Mouse (Mus musculus) embryonic fibroblast, embryonic 13.5 days (primary cell): ENCODE data around the gene Wdr59. TPM values are rescaled to one million over a fixed set of nuclear protein-coding genes. Genes with fewer than 3 reads are reported as not detected.

ENCODE experiments used
- H3K27ac ChIP-seq: 2 replicates; pipeline ENCODE4 v1.5.1; 2012; ENCODE audit warnings: low read length, control low read depth, inconsistent platforms; ENCODE audit not compliant: insufficient read depth
- H3K4me1 ChIP-seq: 2 replicates; pipeline ENCODE4 v1.6.1; 2011; ENCODE audit warnings: low read length; ENCODE audit not compliant: control insufficient read depth, insufficient read depth
- H3K4me3 ChIP-seq: 2 replicates; pipeline ENCODE4 v1.5.1; 2011; ENCODE audit warnings: mild to moderate bottlenecking, control low read depth, low read length; ENCODE audit not compliant: insufficient read depth
- CTCF ChIP-seq: IDR thresholded peaks from 2 replicates; pipeline ENCODE4 v1.5.1; 2011; ENCODE audit warnings: mild to moderate bottlenecking, control low read depth, low read length, moderate library complexity, borderline replicate concordance; ENCODE audit not compliant: insufficient read depth
- POLR2A ChIP-seq: IDR thresholded peaks from 2 replicates; pipeline ENCODE4 v1.6.1; 2011; ENCODE audit warnings: low read depth, mild to moderate bottlenecking, control low read depth, low read length, moderate library complexity
- polyA plus RNA-seq: library from polyadenylated mRNA; stranded (reverse); fragments of >200 nt; gene quantifications from 2 replicates; pipeline ENCODE4 v1.2.4, GENCODE M21; 2011; ENCODE audit warnings: low read depth; ENCODE audit not compliant: missing spikeins, insufficient read length

Wdr59 gene
- polyA plus RNA-seq, 1 experiment: 10.9 TPM

DNA sequence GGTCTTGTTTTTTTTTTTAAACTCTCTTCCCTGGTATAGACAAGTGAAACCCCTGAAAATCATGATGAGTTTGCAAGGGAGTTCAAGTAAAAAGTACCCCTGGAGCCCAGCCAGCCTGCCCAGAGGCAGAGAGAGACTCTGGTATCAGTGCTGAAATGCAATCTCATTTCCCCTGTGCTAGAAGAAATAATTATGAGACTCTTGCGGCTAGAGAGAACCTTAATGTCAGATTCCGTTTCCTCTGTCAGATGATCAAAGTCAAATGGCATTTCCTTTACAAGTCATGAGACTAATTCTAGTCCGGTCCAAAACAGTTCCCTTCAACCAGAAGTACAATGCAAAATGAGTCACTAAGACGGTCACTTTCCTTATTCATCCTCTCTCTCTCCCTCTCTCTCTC lies 72.2 kb downstream of the Wdr59 start:
- H3K4me1 ChIP-seq: peaks cover 12% of the 10 kb centered on the region
- no peak for TF ChIP-seq POLR2A
- no peak for TF ChIP-seq CTCF
- H3K27ac ChIP-seq: peak overlapping the region; percentile 98
- H3K4me3 ChIP-seq: no peak overlapping the region

DNA sequence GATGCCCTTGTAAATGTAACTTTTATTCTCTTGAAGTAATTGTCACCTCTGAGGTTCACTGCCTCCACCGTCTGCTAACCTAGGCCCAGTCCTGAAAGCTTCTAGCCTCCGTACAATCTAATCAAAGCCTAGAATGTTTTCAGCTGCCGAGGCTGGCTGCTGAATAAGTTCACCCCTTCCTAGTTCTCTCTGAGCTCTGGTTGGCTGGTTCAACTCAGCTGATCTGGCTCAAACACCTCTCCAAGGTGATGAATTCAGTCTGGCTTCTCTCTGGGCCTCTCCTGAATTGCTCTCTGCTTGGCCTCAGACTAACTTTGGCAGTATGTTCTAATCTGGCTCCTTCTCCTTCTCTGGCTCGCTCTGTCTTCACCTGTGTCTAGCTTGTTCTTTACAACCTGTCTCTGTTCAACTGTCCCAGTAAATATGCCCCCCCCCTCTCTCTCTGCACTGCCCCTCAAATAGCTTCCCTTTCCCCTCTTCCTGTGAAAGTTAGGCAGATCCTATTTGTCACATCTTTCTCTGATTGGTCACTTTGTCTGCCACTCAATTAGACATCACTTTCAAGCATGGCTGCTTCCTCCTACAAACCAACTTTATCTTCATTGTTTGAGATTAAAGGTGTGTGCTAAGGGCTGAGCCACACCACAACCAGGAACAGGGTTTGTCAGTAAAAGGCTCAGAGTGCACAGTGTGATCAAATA lies 75.8 kb downstream of the Wdr59 start:
- Histone ChIP-seq H3K4me1 (peaks cover 12% of the 10 kb centered on the region), H3K4me3 (no peak overlapping the region), H3K27ac (no peak overlapping the region)
- TF ChIP-seq POLR2A (no peak), CTCF (no peak)

DNA sequence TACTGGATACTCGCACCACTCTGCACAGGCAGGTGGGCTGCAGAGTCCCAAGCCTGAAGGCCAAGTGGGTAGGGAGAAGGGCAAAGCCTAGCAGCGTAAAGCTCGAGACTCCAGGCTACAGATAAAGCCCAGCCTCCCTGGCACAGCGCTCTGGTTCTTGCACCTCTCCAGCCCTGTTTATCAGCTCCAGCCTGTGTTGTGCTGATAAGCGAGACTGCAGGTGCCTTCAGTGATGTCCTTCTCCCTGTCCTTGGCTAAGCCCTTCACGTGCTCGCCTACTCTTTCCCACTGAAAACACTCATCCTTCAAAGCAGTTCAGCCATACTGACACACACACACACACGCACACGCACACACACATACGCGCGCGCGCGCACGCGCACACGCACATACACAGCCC lies 76.3 kb downstream of the Wdr59 start:
- Histone ChIP-seq H3K4me3 (no peak overlapping the region), H3K4me1 (peaks cover 8% of the 10 kb centered on the region), H3K27ac (no peak overlapping the region)
- TF ChIP-seq CTCF (no peak), POLR2A (no peak)

DNA sequence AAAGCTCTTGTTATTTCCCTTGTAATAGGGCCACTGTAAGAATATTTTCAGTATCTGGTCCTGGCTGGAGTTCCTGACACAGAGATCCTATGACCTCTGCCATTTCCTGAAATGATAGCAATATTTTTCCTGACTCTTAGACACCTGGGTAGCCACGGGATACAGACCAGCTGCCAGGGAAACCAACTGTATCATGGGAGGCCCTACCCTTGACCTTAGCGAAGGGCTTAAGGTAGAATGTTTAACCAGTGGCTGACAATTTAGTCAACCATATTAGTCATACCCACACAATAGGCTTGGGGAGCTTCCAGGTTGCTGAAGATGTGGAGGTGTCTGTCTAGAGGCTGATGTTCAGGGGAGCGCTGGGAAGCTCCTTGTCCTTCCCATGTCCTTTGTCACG lies 77.6 kb downstream of the Wdr59 start:
- Histone ChIP-seq H3K4me1 (peaks cover 3% of the 10 kb centered on the region; the same call in 1 of the 2 replicates), H3K27ac (no peak overlapping the region), H3K4me3 (no peak overlapping the region)
- TF ChIP-seq CTCF (no peak), POLR2A (no peak)

DNA sequence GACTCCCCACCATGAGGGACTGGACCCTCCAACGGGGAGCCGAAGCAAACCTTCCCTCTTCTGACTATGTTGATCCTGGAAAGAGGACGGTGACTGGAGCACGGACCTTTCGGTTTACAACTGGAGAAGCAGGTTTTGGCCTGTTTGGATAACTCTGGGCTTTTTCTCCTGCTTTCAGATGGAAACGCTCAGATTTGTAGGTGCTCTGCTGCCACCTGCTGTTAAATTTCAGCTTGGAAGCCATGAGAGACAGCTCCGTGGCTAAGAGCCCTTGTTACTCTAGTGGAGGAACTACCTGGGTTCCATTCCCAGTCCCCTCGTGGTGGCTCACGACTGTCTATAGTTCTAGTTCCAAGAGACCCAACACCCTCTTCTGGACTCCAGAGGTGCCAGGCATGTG lies 82.7 kb downstream of the Wdr59 start:
- no peak overlapping the region for H3K4me3 ChIP-seq
- H3K27ac ChIP-seq: no peak overlapping the region
- TF ChIP-seq CTCF (0 out of 2 replicates have a peak, but pooled peaks have one; percentile 15), POLR2A (no peak)
- H3K4me1 ChIP-seq: peaks cover 4% of the 10 kb centered on the region; the same call in 1 of the 2 replicates

DNA sequence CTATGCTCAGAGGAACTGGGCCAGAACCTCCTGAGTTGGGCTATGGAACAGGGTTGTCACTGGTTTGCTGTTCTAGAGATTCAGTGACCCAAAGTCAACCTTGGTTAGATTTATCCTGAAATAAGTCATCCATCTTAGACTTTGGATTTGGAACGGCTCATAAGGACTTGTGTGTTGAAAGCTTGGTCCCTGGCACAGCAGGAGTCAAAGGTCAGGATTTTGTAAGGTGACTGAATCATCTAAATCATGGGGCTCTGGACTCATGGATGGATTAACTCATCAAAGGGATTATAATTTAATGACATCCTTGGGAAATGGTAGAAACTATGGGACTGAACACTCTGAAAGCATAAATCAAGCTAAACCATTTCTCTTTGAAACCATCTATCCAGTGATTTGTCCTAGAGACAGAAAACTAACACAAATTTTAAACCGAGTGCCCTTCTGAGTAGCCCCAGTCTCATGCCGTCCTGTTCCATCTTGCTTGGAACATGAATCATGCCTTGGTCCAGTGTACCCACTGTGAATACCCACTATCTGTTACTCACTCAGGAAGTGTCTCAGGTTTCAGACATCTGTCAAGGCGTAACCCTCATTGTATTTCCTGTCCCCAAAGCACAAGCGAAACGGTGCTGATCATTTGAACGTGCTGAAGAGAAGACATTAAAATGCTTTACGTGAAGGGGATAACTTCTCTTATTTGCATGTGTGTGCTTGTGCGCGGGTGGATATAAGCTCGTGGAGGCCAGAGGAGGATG lies 86.6 kb downstream of the Wdr59 start:
- Histone ChIP-seq H3K4me3 (no peak overlapping the region), H3K4me1 (peaks cover 4% of the 10 kb centered on the region; the same call in 1 of the 2 replicates), H3K27ac (peak overlapping the region; percentile 19; the same call in 1 of the 2 replicates)
- TF ChIP-seq POLR2A (no peak), CTCF (no peak)

DNA sequence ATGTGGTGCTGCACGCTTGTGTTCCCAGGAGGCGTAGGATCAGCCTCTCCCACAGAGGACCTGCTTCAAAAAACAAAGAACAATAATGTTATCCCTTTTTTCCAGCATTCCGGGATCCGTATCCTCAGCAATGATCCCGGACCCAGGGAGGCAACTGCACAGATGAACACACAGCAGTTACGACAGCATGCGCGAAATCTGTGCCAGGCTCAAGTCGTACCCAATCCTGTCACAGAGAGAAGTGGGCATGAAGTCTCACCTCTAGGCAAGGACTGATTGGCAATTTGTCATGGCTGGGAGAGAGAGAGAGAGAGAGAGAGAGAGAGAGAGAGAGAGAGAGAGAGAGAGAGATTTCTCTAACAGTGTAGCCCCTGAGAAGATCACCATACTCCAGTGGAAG lies 97.2 kb downstream of the Wdr59 start:
- no peak overlapping the region for H3K4me3 ChIP-seq
- TF ChIP-seq CTCF: no peak
- no peak for TF ChIP-seq POLR2A
- H3K4me1 ChIP-seq: no peaks in the 10 kb centered on the region
- H3K27ac ChIP-seq: no peak overlapping the region

DNA sequence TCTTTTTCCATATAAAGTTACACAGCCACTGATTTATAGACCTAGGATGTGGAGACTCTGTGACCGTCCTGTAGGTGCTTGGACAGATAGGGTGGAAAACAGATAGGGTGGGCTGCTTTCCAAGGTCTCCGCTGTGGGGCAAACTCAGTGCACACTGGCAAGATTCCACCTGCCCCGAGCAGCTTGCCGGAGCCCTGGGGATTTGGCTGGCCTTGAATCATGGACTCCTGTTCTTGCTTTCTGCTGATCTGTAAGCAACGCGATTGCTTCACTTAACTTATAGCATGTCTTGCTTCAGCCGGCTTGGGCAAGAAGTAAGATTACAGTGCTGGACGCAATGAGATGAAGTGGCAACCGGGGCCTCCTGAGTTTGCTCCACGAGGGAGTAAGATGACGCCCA lies 97.7 kb downstream of the Wdr59 start:
- TF ChIP-seq POLR2A (no peak), CTCF (no peak)
- H3K4me1 ChIP-seq: no peaks in the 10 kb centered on the region
- no peak overlapping the region for H3K27ac ChIP-seq
- no peak overlapping the region for H3K4me3 ChIP-seq

DNA sequence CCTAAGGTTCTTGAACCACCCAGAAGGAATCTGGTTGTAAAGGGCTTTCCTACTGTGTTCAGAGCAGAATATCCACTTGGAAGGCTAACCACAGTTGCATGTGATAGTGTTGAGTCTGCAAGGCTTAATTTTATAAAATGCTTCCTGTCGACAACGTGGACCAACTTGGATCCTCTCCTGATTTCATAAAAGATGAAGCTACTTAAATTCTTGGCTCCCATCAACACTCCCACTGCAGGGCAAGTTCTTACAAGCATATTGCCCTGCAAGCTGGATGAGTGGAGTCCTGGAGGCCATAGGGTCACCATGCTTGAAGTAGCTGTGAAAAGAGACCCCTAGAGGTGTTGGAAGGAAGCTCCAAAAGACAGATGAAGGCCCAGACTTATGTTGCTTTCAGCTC lies 99.3 kb downstream of the Wdr59 start:
- TF ChIP-seq POLR2A: no peak
- TF ChIP-seq CTCF: no peak
- no peak overlapping the region for H3K27ac ChIP-seq
- H3K4me1 ChIP-seq: no peaks in the 10 kb centered on the region
- no peak overlapping the region for H3K4me3 ChIP-seq

DNA sequence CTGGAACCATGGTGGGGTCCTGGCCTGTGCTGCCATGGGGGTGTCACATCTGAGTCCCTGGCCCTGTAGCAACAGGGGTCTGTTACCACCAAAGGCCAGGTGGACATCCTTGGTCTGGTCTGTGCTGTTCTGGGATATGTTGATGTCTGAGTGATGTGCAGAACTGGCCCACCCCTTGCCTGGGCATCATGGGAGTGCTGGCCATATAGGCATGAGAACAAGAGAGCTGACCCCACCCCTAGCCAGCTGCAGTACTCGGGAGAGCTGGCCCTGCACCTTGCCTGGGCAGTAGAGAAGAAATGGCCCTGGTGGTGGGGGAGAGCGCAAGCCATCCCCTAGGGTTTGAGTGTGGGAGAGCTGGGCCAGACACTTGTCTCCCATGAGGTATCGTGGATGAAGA lies 102.7 kb downstream of the Wdr59 start:
- no peak overlapping the region for H3K4me3 ChIP-seq

More for the DNA sequence above, 102.7 kb downstream of the Wdr59 start:
- H3K4me1 ChIP-seq: no peaks in the 10 kb centered on the region
- H3K27ac ChIP-seq: no peak overlapping the region
- no peak for TF ChIP-seq POLR2A
- TF ChIP-seq CTCF: no peak
